Mouse (Mus musculus) brain, embryonic 14.5 days (tissue): ENCODE data around the gene Lrpprc.

ENCODE experiments used
- CTCF ChIP-seq: fragments of 200-500 bp; IDR thresholded peaks from 2 replicates; pipeline ENCODE4 v1.5.1; 2012; ENCODE audit warnings: inconsistent platforms, mild to moderate bottlenecking, moderate library complexity, borderline replicate concordance; ENCODE audit not compliant: insufficient read depth, insufficient read length; ENCODE audit errors: extremely low read depth
- POLR2A ChIP-seq: fragments of 200-500 bp; IDR thresholded peaks from 2 replicates; pipeline ENCODE4 v1.6.1; 2012; ENCODE audit warnings: mild to moderate bottlenecking, inconsistent platforms, borderline replicate concordance; ENCODE audit not compliant: poor library complexity, insufficient read depth, insufficient read length, severe bottlenecking; ENCODE audit errors: extremely low read depth

DNA sequence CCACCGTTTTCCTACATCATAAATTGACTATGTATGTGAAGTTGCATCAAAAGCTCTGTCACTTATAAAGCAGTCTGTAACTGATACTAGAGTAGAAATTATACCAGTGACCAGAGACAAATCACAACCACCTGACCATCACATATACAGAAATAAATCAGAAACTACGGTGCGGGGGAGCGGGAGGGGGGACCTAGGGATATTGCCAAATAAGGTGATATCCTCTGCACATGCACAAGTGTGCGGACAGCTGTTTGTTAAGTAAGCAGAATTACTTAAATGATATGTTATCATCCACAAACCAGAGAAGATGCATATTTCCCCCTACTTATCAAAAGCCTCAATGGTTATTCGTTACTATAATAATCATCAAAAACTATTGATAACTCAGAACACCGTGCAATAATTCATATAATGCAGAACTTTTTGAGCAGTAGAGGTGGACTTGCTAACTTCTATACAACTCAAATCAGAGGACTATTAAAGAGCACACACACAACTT, 12.1 kb downstream of the Lrpprc start:
- no peak for TF ChIP-seq CTCF
- no peak for TF ChIP-seq POLR2A
